Mouse (Mus musculus) myocyte (in vitro differentiated cells): ENCODE measurements around the gene Bpifb9b.
"Not testable (repeated sequence)": the region's sequence is repeated elsewhere in the genome, so short reads cannot be mapped to it uniquely, and the experiment has no call there.

Experiments
- CEBPB ChIP-seq: IDR thresholded peaks from 2 replicates; pipeline ENCODE4 v1.6.1; 2011; ENCODE audit warnings: mild to moderate bottlenecking, moderate library complexity; ENCODE audit not compliant: poor library complexity, insufficient read depth, severe bottlenecking
- E2F4 ChIP-seq: IDR thresholded peaks from one replicate; pipeline ENCODE4 v1.6.1; 2011; ENCODE audit warnings: mild to moderate bottlenecking, control low read depth, moderate library complexity; ENCODE audit not compliant: insufficient read depth
- MAX ChIP-seq: IDR thresholded peaks from one replicate; pipeline ENCODE4 v1.6.1; 2011; ENCODE audit warnings: low read depth, mild to moderate bottlenecking, control low read depth
- MYOD1 ChIP-seq, 3 experiments: IDR thresholded peaks; one replicate each; pipeline ENCODE4 v1.6.1; 2011; ENCODE audit warnings: control low read depth in 2 of 3, low read depth in 2 of 3, mild to moderate bottlenecking in 2 of 3, moderate library complexity in 1 of 3; ENCODE audit not compliant: insufficient read length in 2 of 3, control insufficient read depth in 1 of 3
- MYOG ChIP-seq, 3 experiments: IDR thresholded peaks; one replicate each; pipeline ENCODE4 v1.6.1; 2011; ENCODE audit warnings: control low read depth in 2 of 3, low read depth in 2 of 3, mild to moderate bottlenecking in 2 of 3; ENCODE audit not compliant: insufficient read length in 2 of 3, control insufficient read depth in 1 of 3, insufficient read depth in 1 of 3
- POLR2A ChIP-seq: IDR thresholded peaks from one replicate; pipeline ENCODE4 v1.6.1; 2011; ENCODE audit warnings: low read depth, mild to moderate bottlenecking, control low read depth, moderate library complexity; ENCODE audit not compliant: insufficient read length
- POLR2AphosphoS2 ChIP-seq: IDR thresholded peaks from one replicate; pipeline ENCODE4 v1.6.1; 2011; ENCODE audit warnings: low read depth, control low read depth; ENCODE audit not compliant: insufficient read length
- REST ChIP-seq: IDR thresholded peaks from one replicate; pipeline ENCODE4 v1.6.1; 2011; ENCODE audit warnings: mild to moderate bottlenecking, control low read depth, moderate library complexity; ENCODE audit not compliant: insufficient read depth, insufficient read length
- SRF ChIP-seq: IDR thresholded peaks from one replicate; pipeline ENCODE4 v1.6.1; 2011; ENCODE audit warnings: low read depth; ENCODE audit not compliant: control insufficient read depth, insufficient read length
- TCF12 ChIP-seq: IDR thresholded peaks from one replicate; pipeline ENCODE4 v1.6.1; 2011; ENCODE audit warnings: mild to moderate bottlenecking, control low read depth; ENCODE audit not compliant: poor library complexity, insufficient read depth, severe bottlenecking
- TCF3 ChIP-seq: IDR thresholded peaks from one replicate; pipeline ENCODE4 v1.6.1; 2011; ENCODE audit warnings: low read depth, control low read depth; ENCODE audit not compliant: insufficient read length
- USF1 ChIP-seq: IDR thresholded peaks from one replicate; pipeline ENCODE4 v1.6.1; 2011; ENCODE audit warnings: low read depth, mild to moderate bottlenecking, control low read depth, moderate library complexity

DNA sequence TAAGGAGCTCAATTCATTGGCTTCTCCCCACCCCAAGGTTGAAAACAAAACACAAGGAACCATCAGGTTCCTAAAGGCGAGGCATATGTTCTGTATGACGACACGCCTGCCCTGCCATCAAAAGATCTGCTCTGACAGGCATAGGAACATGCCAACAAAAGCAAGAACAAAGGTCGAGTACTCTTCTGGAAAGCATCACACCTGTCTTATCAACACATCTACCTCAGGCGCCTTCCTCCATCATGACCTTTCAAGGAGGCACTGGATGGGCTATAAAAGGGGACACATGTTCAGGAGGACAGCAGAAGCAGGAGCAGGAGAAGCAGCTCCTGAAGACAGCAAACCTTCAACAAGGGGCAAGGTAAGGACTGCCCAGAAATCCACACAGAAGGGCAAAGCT lies 49.5 kb upstream of the Bpifb9b start, which contains the start of gene Bpifb9a:
- not testable (repeated sequence) for TF ChIP-seq MAX; E2F4; POLR2A; MYOD1 (IDR thresholded peaks at IDR 0.05; ENCODE audit: control insufficient read depth in 1 of 3, insufficient read length in 2 of 3, low read depth in 2 of 3); MYOG (IDR thresholded peaks at IDR 0.05; ENCODE audit: control insufficient read depth in 1 of 3, insufficient read depth in 1 of 3, insufficient read length in 2 of 3, low read depth in 2 of 3); TCF12; USF1; CEBPB; POLR2AphosphoS2; SRF; REST; TCF3
